Mouse (Mus musculus) limb, embryonic 12.5 days (tissue): ENCODE measurements around the gene Veph1. TPM values are rescaled to one million over a fixed set of nuclear protein-coding genes. Genes with fewer than 3 reads are reported as not detected.

Source experiments
- ATAC-seq: fragments of 200-750 bp; cut with Nextera tagmentation; 2 replicates; pipeline ENCODE4 v1.8.0; 2017; ENCODE audit warnings: low read depth, moderate TSS enrichment; ENCODE audit not compliant: insufficient number of reproducible peaks, insufficient read depth, low FRiP score, low TSS enrichment
- H3K27ac ChIP-seq: fragments of 300-500 bp; sonication (generic); 2 replicates; pipeline ENCODE4 v1.5.1; 2016; ENCODE audit warnings: mild to moderate bottlenecking, moderate library complexity
- H3K27me3 ChIP-seq: fragments of 300-500 bp; sonication (generic); 2 replicates; pipeline ENCODE4 v1.6.1; 2016; ENCODE audit warnings: mild to moderate bottlenecking, moderate library complexity
- H3K36me3 ChIP-seq: fragments of 300-500 bp; sonication (generic); 2 replicates; pipeline ENCODE4 v1.6.1; 2016; ENCODE audit warnings: mild to moderate bottlenecking, moderate library complexity
- H3K4me1 ChIP-seq: fragments of 300-500 bp; sonication (generic); replicated peaks from 2 replicates; pipeline ENCODE4 v1.6.1; 2016
- H3K4me2 ChIP-seq: fragments of 300-500 bp; sonication (generic); 2 replicates; pipeline ENCODE4 v1.6.1; 2016; ENCODE audit warnings: mild to moderate bottlenecking, moderate library complexity
- H3K4me3 ChIP-seq: fragments of 300-500 bp; sonication (generic); replicated peaks from 2 replicates; pipeline ENCODE4 v1.5.1; 2016; ENCODE audit warnings: mild to moderate bottlenecking
- H3K9ac ChIP-seq: fragments of 300-500 bp; sonication (generic); replicated peaks from 2 replicates; pipeline ENCODE4 v1.6.1; 2016; ENCODE audit warnings: mild to moderate bottlenecking, moderate library complexity
- H3K9me3 ChIP-seq: fragments of 300-500 bp; sonication (generic); 2 replicates; pipeline ENCODE4 v1.6.1; 2016; ENCODE audit warnings: mild to moderate bottlenecking, moderate library complexity
- WGBS: fragments of 180-500 bp; shearing (Covaris S2); methylation state at CpG from one replicate; pipeline ENCODE4 v1.1.7; 2016; 5-methylcytosine and 5-hydroxymethylcytosine counted together
- polyA plus RNA-seq: library from polyadenylated mRNA; unstranded; fragments of >200 nt; fragmentation: Nextera tagmentation; extraction: Ambion mirVana; gene quantifications from 2 replicates; pipeline ENCODE4 v1.2.1, GENCODE M21; 2016

Veph1 gene
- polyA plus RNA-seq, 1 experiment from 2014 or later, result 0.92 TPM

GRCm38 (mm10) chr3:66004989-66005388, 291.6 kb downstream of the Veph1 start:
- no peaks in the 10 kb centered on the region for H3K9me3 ChIP-seq
- no peak overlapping the region for H3K4me3 ChIP-seq
- no peak overlapping the region for H3K4me2 ChIP-seq
- no peak for ATAC-seq
- H3K4me1 ChIP-seq, result no peaks in the 10 kb centered on the region; the same call in 1 of the 2 replicates
- no peak overlapping the region for H3K27ac ChIP-seq
- no peak overlapping the region for H3K9ac ChIP-seq
- no peaks in the 10 kb centered on the region for H3K27me3 ChIP-seq
- H3K36me3 ChIP-seq, result no peaks in the 10 kb centered on the region
- WGBS, result 85% methylated on average over 4 of the region's 4 CpGs

- Histone ChIP-seq H3K9me3 (no peaks in the 10 kb centered on the region), H3K27me3 (no peaks in the 10 kb centered on the region), H3K27ac (no peak overlapping the region), H3K4me1 (no peaks in the 10 kb centered on the region; the same call in 1 of the 2 replicates), H3K4me2 (no peak overlapping the region), H3K9ac (no peak overlapping the region), H3K4me3 (no peak overlapping the region), H3K36me3 (no peaks in the 10 kb centered on the region)
- no peak for ATAC-seq
- WGBS, result 77% methylated on average over 7 of the region's 7 CpGs
Observed at GRCm38 (mm10) chr3:66004220-66004951, 292.3 kb downstream of the Veph1 start.

Other genes starting within 250 kb of the Veph1 start
- gene Ptx3, start 76.9 kb downstream of the Veph1 start, polyA plus RNA-seq, result 19.4 and 27.4 TPM in 2 replicates